Mouse (Mus musculus) bone marrow macrophage, adult 2 months (primary cell): ENCODE data around the gene Pim3.

Source experiments
- CTCF ChIP-seq: IDR thresholded peaks from 2 replicates; pipeline ENCODE4 v1.5.1; 2012; ENCODE audit warnings: low read depth, mild to moderate bottlenecking, low read length, moderate library complexity
- POLR2A ChIP-seq: IDR thresholded peaks from 2 replicates; pipeline ENCODE4 v1.6.1; 2012; ENCODE audit warnings: mild to moderate bottlenecking, low read depth, low read length, borderline replicate concordance

DNA sequence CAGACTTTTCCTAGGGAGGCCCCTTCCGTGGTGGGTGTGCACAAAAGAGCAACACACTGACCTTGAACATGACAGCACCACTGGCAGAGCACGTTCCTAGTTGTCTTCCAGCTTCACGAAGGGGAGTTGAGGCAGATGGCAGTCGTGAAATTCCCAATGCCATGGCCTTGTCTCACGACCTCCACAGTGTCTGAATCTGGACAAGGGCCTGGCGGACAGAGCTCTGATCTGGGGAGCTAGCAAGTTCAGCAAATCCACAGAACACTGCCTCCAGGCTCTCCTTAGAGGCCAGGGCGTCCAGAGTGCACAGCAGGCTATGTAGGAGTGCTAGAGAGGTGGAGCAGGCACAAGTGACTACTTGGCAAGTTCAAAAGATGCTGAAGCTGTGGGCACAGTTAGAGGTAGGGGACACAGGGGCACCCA, 5.0 kb downstream of the Pim3 start:
- TF ChIP-seq POLR2A (no peak), CTCF (no peak)
